Mouse (Mus musculus): ENCODE measurements around the gene Ttc21a.

The Ttc21a gene

DNA sequence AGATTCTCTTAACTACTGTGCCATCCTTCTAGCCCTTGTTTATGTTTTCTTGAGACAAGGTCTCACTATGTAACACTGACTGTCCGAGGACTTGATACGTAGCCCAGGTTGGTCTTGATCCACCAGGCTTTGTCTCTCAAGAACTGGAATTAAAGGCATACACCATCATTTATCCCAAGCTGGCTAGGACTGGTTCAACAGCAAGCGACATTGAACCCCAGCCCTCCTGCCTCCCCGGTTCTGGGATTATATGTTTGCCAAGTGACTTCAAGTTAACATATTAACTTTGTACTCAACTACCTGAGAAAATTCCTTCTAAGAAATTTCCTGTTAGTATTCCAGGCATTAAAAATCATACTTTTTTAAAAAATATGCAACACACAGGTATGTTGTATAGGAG, 37.9 kb downstream of the Ttc21a start:
- DNase-seq (ENCODE audit: low read depth, low spot score): no peak

GRCm38 (mm10) chr9:119976704-119977556, 39.5 kb downstream of the Ttc21a start:
- DNase-seq (ENCODE audit: low read depth, low spot score): peak; percentile 65

DNA sequence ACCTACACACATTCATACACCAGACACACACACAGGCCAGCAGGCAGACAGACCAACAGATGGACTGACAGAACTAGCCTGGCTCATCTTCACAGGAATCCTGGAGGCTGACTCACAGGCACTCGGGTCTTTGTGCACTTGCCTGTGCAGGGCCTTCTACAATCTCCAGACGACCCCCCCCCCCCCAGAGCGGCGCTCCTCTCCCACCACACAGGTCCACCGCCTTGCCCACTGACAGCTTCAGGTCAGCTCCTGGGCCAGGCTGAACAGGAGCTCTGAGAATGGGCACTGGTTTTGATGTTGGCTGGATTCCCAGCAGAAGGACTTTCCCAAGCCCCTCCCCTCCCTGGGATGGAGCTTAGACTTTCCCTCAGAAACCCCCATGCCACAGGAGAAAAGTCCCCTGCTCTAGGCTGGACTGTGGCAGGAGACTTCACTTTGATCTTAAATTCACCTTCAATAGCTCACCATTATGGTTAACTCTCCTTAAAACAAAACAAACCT, 40.2 kb downstream of the Ttc21a start:
- no peak for DNase-seq (ENCODE audit: low read depth, low spot score)

GRCm38 (mm10) chr9:119978151-119978810, 40.9 kb downstream of the Ttc21a start:
- peak; percentile 48 for DNase-seq (ENCODE audit: low read depth, low spot score)

GRCm38 (mm10) chr9:119978811-119979441, 41.5 kb downstream of the Ttc21a start:
- no peak for DNase-seq (ENCODE audit: low read depth, low spot score)

- no peak for DNase-seq (ENCODE audit: low read depth, low spot score)
Measured at GRCm38 (mm10) chr9:119979749-119980148, 42.3 kb downstream of the Ttc21a start.

GRCm38 (mm10) chr9:119980770-119981182, 43.4 kb downstream of the Ttc21a start:
- no peak for DNase-seq (ENCODE audit: low read depth, low spot score)

GRCm38 (mm10) chr9:119981183-119982179, 44.1 kb downstream of the Ttc21a start:
- peak; percentile 87 for DNase-seq (ENCODE audit: low read depth, low spot score)

- peak; percentile 76 for DNase-seq (ENCODE audit: low read depth, low spot score)
Measured at GRCm38 (mm10) chr9:119982241-119982811, 44.9 kb downstream of the Ttc21a start.

GRCm38 (mm10) chr9:119982956-119983551, 45.6 kb downstream of the Ttc21a start:
- no peak for DNase-seq (ENCODE audit: low read depth, low spot score)

- DNase-seq (ENCODE audit: low read depth, low spot score): peak; percentile 77
Measured at GRCm38 (mm10) chr9:119983585-119984535, 46.5 kb downstream of the Ttc21a start.

DNA sequence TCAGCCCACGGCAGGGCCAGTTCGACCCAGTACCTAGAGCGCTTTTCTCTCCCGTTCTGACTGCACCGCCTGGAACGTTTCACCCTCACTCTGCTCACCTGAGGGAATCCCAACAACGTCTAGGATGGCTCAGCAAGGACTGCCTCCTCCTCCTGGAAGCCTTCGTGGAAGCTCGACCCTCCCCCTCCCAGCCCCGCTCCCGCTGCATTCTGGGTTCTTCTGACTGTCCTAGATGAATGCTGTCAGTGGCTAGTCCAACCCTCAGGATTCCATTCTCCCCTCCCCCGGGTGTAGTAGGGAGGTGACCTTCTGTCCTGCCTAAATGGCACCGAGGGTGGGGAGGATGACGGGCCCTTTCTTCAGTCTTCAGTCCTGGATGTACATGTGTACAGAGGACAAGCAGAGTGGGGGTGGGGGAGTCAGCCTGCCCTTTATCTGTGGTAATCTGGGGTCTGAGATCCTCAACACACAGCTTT, 47.2 kb downstream of the Ttc21a start, which contains the start of gene Csrnp1:
Csrnp1 (minus strand) TSS at position 123 of the 476 bp plus-strand sequence.
- peak; percentile 96 for DNase-seq (ENCODE audit: low read depth, low spot score)

DNA sequence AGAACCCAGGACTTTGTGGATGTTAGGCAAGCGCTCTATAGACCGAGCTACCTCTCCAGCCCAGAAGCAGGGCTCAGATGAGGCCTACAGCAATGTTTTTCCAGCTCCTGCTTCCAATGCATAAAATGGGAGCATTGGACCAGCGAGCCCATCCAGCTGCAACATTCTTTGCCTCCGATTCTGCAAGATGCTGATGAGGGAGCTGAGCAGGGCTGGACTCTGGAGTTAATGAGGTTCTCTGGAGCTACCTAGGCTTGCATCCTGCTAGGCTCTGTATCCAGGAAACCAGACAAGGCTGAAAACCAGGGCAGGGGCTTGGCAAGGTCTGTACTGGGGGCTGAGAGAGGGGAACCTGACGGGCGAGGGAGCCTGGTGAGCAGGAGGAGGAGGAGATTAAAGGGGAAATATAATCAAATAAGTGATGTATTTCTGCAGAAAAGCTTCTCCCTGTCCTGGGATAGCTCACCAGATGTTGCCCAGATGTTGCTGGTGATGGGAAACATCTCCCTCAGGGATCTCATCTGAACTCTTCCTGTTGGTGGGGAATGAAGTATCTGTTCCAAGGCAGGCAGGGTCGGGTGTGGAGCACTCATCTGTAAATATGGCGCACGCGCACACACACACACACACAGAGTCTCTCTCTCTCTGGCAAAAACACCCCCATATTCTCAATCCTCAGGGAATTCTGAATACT, 48.6 kb downstream of the Ttc21a start:
- DNase-seq (ENCODE audit: low read depth, low spot score): no peak

DNA sequence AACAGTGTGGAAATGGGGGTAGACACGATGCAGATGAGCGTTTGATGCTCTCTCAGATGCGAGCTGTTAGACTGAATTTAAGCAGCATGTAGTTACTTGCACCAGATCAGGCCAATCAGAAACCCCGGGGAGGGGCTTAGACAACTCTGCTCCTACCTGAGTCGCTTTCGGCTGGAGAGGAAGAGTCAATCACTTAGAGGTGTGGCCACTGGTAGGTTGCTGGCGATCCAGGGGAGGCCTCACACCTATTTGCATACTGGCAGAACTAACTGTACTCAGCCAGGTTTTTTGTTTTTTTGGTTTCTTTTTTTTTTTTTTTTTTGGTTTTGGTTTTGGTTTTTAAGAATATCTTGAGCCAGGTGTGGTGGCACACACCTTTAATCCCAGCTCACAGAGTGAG, 50.9 kb downstream of the Ttc21a start:
- peak; percentile 93 for DNase-seq (ENCODE audit: low read depth, low spot score)

DNA sequence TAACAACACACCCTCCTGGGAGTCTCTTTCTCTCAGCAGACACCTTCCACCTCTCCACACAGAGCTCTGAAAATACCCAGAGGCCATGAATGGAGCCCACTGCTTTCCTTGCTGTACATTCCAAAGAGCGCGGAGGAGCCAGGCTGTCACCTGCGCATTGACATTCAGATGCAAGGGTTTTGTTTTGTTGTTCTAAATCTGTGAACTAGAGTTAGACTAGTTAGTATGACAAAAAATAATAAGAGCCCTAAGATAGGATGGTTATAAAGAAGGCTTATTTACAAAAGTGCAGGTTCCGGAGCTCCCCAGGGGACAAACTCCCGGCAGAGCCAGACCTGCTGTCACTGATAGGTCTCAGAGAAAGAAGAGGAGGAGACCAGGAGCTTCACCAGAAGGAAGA, 53.9 kb downstream of the Ttc21a start:
- peak; percentile 76 for DNase-seq (ENCODE audit: low read depth, low spot score)

GRCm38 (mm10) chr9:119993092-119993844, 55.9 kb downstream of the Ttc21a start:
- no peak for DNase-seq (ENCODE audit: low read depth, low spot score)

GRCm38 (mm10) chr9:119994207-119994606, 56.8 kb downstream of the Ttc21a start:
- no peak for DNase-seq (ENCODE audit: low read depth, low spot score)

Data from ES-CJ7 (cell line).